Mouse (Mus musculus) heart, postnatal 0 days (tissue): ENCODE measurements around the gene Igf2r. TPM values are rescaled to one million over a fixed set of nuclear protein-coding genes. Genes with fewer than 3 reads are reported as not detected.
A peak's percentile ranks its signal among the peaks of the same experiment; 100 is the strongest.

Experiments
- ATAC-seq: fragments of 200-750 bp; cut with Nextera tagmentation; 2 replicates; pipeline ENCODE4 v1.8.0; 2017; ENCODE audit warnings: low read depth, moderate number of reproducible peaks, moderate library complexity; ENCODE audit not compliant: insufficient read depth
- DNase-seq: peaks from one replicate; pipeline ENCODE4 v3.0.0-alpha.2; 2016; ENCODE audit warnings: low spot score
- H3K27ac ChIP-seq: fragments of 300-500 bp; sonication (generic); 2 replicates; pipeline ENCODE4 v1.5.1; 2014; ENCODE audit warnings: low read depth, mild to moderate bottlenecking
- H3K27me3 ChIP-seq: fragments of 300-500 bp; sonication (generic); 2 replicates; pipeline ENCODE4 v1.6.1; 2014; ENCODE audit warnings: low read length, mixed read lengths; ENCODE audit not compliant: control insufficient read depth, insufficient read depth
- H3K36me3 ChIP-seq: fragments of 300-500 bp; sonication (generic); replicated peaks from 2 replicates; pipeline ENCODE4 v1.6.1; 2014; ENCODE audit warnings: low read length, mixed read lengths; ENCODE audit not compliant: control insufficient read depth, insufficient read depth
- H3K4me1 ChIP-seq: fragments of 300-500 bp; sonication (generic); 2 replicates; pipeline ENCODE4 v1.6.1; 2014; ENCODE audit warnings: antibody characterized with exemption; ENCODE audit not compliant: control insufficient read depth, insufficient read depth
- H3K4me2 ChIP-seq: fragments of 300-500 bp; sonication (generic); 2 replicates; pipeline ENCODE4 v1.6.1; 2014; ENCODE audit warnings: low read depth, mild to moderate bottlenecking, low read length, moderate library complexity
- H3K4me3 ChIP-seq: fragments of 300-500 bp; sonication (generic); 2 replicates; pipeline ENCODE4 v1.5.1; 2014; ENCODE audit warnings: low read depth, low read length
- H3K9ac ChIP-seq: fragments of 300-500 bp; sonication (generic); replicated peaks from 2 replicates; pipeline ENCODE4 v1.6.1; 2014; ENCODE audit warnings: low read depth, low read length, mixed read lengths
- H3K9me3 ChIP-seq: fragments of 300-500 bp; sonication (generic); replicated peaks from 2 replicates; pipeline ENCODE4 v1.6.1; 2016; ENCODE audit warnings: low read length; ENCODE audit not compliant: control insufficient read depth
- CTCF ChIP-seq: IDR thresholded peaks from 2 replicates; pipeline ENCODE4 v1.5.1; 2016; ENCODE audit warnings: antibody characterized with exemption, control low read depth, low read depth
- EP300 ChIP-seq: IDR thresholded peaks from 2 replicates; pipeline ENCODE4 v1.6.1; 2016; ENCODE audit warnings: antibody characterized with exemption, low read depth
- WGBS: fragments of 180-500 bp; shearing (Covaris S2); extraction: QIAGEN DNeasy Blood & Tissue Kit; methylation state at CpG from one replicate; pipeline ENCODE4 v1.1.7; 2014; 5-methylcytosine and 5-hydroxymethylcytosine counted together
- polyA plus RNA-seq: library from polyadenylated mRNA; unstranded; fragments of >200 nt; fragmentation: Nextera tagmentation; extraction: Ambion mirVana; gene quantifications from 2 replicates; pipeline ENCODE4 v1.2.1, GENCODE M21; 2015
- total RNA-seq: library from RNA; depleted of rRNA; stranded (reverse); fragments of >200 nt; gene quantifications from 2 replicates; pipeline ENCODE4 v1.2.3, GENCODE M21; 2014; ENCODE audit warnings: low replicate concordance

Igf2r gene
- total and polyA plus RNA-seq, 2 experiments from 2014 or later: 59.9 to 424 TPM

GRCm38 (mm10) chr17:12808851-12809250 is 39.4 kb upstream of the Igf2r start:
- no peak for ATAC-seq

GRCm38 (mm10) chr17:12804584-12805445 is 35.4 kb upstream of the Igf2r start:
- H3K9me3 ChIP-seq: no peaks in the 10 kb centered on the region
- no peaks in the 10 kb centered on the region; the same call in 1 of the 2 replicates for H3K36me3 ChIP-seq
- H3K27me3 ChIP-seq: no peaks in the 10 kb centered on the region
- H3K4me3 ChIP-seq: no peak overlapping the region
- no peak overlapping the region for H3K9ac ChIP-seq
- DNase-seq: no peak
- no peak for ATAC-seq
- no peak overlapping the region for H3K4me2 ChIP-seq
- 0 out of 2 replicates have a peak overlapping the region, but pooled peaks have one; percentile 5 for H3K27ac ChIP-seq
- peaks cover 15% of the 10 kb centered on the region; the same call in 1 of the 2 replicates for H3K4me1 ChIP-seq
- TF ChIP-seq EP300: no peak
- no peak for TF ChIP-seq CTCF

More at GRCm38 (mm10) chr17:12808851-12809250, 39.4 kb upstream of the Igf2r start:
- 68% methylated on average over 6 of the region's 6 CpGs for WGBS
- H3K36me3 ChIP-seq: peaks cover 9% of the 10 kb centered on the region
- no peak overlapping the region for H3K9ac ChIP-seq
- peak overlapping the region; percentile 13; the same call in 1 of the 2 replicates for H3K27ac ChIP-seq
- H3K4me2 ChIP-seq: no peak overlapping the region
- no peaks in the 10 kb centered on the region for H3K27me3 ChIP-seq
- TF ChIP-seq CTCF (no peak), EP300 (no peak)
- H3K4me1 ChIP-seq: peaks cover 14% of the 10 kb centered on the region
- 0 out of 2 replicates have a peak, but pooled peaks cover 8% of the 10 kb centered on the region for H3K9me3 ChIP-seq
- no peak overlapping the region for H3K4me3 ChIP-seq
- no peak for DNase-seq

- Histone ChIP-seq H3K4me3 (no peak overlapping the region), H3K4me2 (no peak overlapping the region), H3K9me3 (no peaks in the 10 kb centered on the region), H3K27me3 (no peaks in the 10 kb centered on the region), H3K9ac (no peak overlapping the region), H3K4me1 (peaks cover 22% of the 10 kb centered on the region), H3K36me3 (no peaks in the 10 kb centered on the region; the same call in 1 of the 2 replicates), H3K27ac (no peak overlapping the region)
- DNase-seq (no peak), ATAC-seq (no peak)
- TF ChIP-seq CTCF (no peak), EP300 (no peak)
- 58% methylated on average over 9 of the region's 9 CpGs for whole genome bisulfite sequencing
These were observed 32.5 kb upstream of the Igf2r start for GRCm38 (mm10) chr17:12801861-12802540.

DNA sequence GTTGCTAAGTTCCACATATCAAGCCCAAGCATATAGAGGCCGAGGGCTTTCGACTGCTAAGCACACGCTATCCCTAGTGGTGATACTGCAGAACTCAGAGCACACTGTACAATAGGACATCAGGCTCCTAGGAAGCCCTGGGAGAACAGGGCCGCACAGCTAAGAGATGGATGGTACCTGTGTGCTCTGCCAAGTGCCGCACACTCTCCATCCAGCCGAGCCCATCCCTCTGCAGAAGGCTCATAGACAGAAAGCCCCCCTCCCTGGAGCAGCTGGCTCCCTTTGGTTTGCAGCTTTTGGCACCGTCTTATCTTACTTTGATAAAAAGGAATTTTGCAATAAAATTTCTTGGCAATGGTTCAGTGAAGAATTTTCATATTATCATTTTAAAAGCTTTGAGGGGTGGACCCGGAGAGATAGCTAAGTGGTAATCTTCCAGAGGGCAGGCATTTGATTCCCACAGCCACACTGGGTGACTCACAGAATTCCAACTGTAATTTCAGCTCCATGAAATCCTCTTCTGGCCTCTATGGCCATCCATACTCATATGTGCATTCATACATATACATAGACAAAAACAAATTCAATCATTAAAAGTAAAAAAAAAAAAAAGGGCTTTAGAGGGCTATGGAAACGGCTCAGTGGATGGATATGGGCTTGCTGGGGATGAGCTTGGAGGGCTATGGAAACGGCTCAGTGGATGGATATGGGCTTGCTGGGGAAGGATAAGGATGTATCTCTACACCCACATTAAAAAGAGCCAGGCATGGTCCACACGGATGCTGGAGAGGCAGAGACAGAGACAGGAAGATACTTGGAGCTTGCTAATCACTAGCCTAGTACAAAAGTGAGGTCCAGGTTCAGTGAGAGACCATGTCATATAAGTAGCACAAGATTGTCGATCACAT is 30.2 kb upstream of the Igf2r start:
- Histone ChIP-seq H3K9ac (no peak overlapping the region), H3K27me3 (no peaks in the 10 kb centered on the region), H3K4me1 (peaks cover 27% of the 10 kb centered on the region), H3K9me3 (no peaks in the 10 kb centered on the region), H3K27ac (peak overlapping the region; percentile 12), H3K36me3 (no peaks in the 10 kb centered on the region; the same call in 1 of the 2 replicates), H3K4me3 (no peak overlapping the region), H3K4me2 (no peak overlapping the region)
- WGBS: 33% methylated on average over 12 of the region's 12 CpGs
- no peak for TF ChIP-seq EP300
- TF ChIP-seq CTCF: peak; percentile 37
- ATAC-seq: peak; percentile 65
- DNase-seq: peak; percentile 68

GRCm38 (mm10) chr17:12798571-12798970 is 29.1 kb upstream of the Igf2r start:
- no peak overlapping the region for H3K4me3 ChIP-seq
- H3K4me2 ChIP-seq: no peak overlapping the region
- DNase-seq (no peak), ATAC-seq (no peak)
- WGBS: 80% methylated on average over 3 of the region's 3 CpGs
- peaks cover 38% of the 10 kb centered on the region for H3K4me1 ChIP-seq
- no peaks in the 10 kb centered on the region for H3K27me3 ChIP-seq
- H3K27ac ChIP-seq: peak overlapping the region; percentile 82
- H3K9ac ChIP-seq: no peak overlapping the region
- no peaks in the 10 kb centered on the region; the same call in 1 of the 2 replicates for H3K36me3 ChIP-seq
- TF ChIP-seq CTCF (no peak), EP300 (no peak)
- H3K9me3 ChIP-seq: no peaks in the 10 kb centered on the region
